Mouse (Mus musculus): ENCODE results near the gene Lsamp.

The Lsamp gene

GRCm38 (mm10) chr16:41317992-41318391, 1333.8 kb downstream of the Lsamp start:
- DNase-seq, result no peak

- no peak for DNase-seq
Observed at GRCm38 (mm10) chr16:41343431-41343830, 1359.3 kb downstream of the Lsamp start.

- no peak for DNase-seq
Observed at GRCm38 (mm10) chr16:41365138-41365537, 1381.0 kb downstream of the Lsamp start.

GRCm38 (mm10) chr16:41383702-41384101, 1399.5 kb downstream of the Lsamp start:
- DNase-seq, result no peak

- no peak for DNase-seq
Observed at GRCm38 (mm10) chr16:41384288-41384687, 1400.1 kb downstream of the Lsamp start.

GRCm38 (mm10) chr16:41408850-41409249, 1424.7 kb downstream of the Lsamp start:
- peak; percentile 8 for DNase-seq

GRCm38 (mm10) chr16:41410671-41411070, 1426.5 kb downstream of the Lsamp start:
- no peak for DNase-seq

- peak; percentile 10 for DNase-seq
Observed at GRCm38 (mm10) chr16:41417363-41417762, 1433.2 kb downstream of the Lsamp start.

- DNase-seq, result no peak
Observed at GRCm38 (mm10) chr16:41467391-41467790, 1483.2 kb downstream of the Lsamp start.

GRCm38 (mm10) chr16:41478694-41479093, 1494.5 kb downstream of the Lsamp start:
- DNase-seq, result no peak

GRCm38 (mm10) chr16:41481832-41482231, 1497.7 kb downstream of the Lsamp start:
- no peak for DNase-seq

GRCm38 (mm10) chr16:41510915-41511552, 1526.9 kb downstream of the Lsamp start:
- DNase-seq, result peak; percentile 15

GRCm38 (mm10) chr16:41521566-41521965, 1537.4 kb downstream of the Lsamp start:
- DNase-seq, result peak; percentile 21

- DNase-seq, result peak; percentile 49
Observed at GRCm38 (mm10) chr16:41524266-41524665, 1540.1 kb downstream of the Lsamp start.

GRCm38 (mm10) chr16:41532661-41533551, 1548.7 kb downstream of the Lsamp start:
- DNase-seq, result peak; percentile 88

- no peak for DNase-seq
Observed at GRCm38 (mm10) chr16:41533686-41534085, 1549.5 kb downstream of the Lsamp start.

- DNase-seq, result no peak
Observed at GRCm38 (mm10) chr16:41535806-41536205, 1551.6 kb downstream of the Lsamp start.

- peak; percentile 14 for DNase-seq
Observed at GRCm38 (mm10) chr16:41542641-41543040, 1558.5 kb downstream of the Lsamp start.

- DNase-seq, result no peak
Observed at GRCm38 (mm10) chr16:41551164-41551563, 1567.0 kb downstream of the Lsamp start.

- peak; percentile 62 for DNase-seq
Observed at GRCm38 (mm10) chr16:41551851-41552262, 1567.7 kb downstream of the Lsamp start.

GRCm38 (mm10) chr16:41557104-41557503, 1572.9 kb downstream of the Lsamp start:
- no peak for DNase-seq

GRCm38 (mm10) chr16:41565233-41565632, 1581.1 kb downstream of the Lsamp start:
- no peak for DNase-seq

GRCm38 (mm10) chr16:41588675-41589301, 1604.6 kb downstream of the Lsamp start:
- DNase-seq, result no peak

GRCm38 (mm10) chr16:41612229-41612628, 1628.1 kb downstream of the Lsamp start:
- DNase-seq, result no peak

Data from embryo, embryonic 11 days (tissue).